Mouse (Mus musculus): ENCODE measurements at regions not wholly inside any gene's neighbourhood (a gene's known extent, or its start where the extent isn't known, plus 50 kb on each side); places are given as distances from the start of the nearest gene placed in this dataset.

GRCm38 (mm10) chr13:47892569-47892968 lies 368.5 kb upstream of the Id4 start:
- H3K4me1 ChIP-seq (ENCODE audit: control insufficient read depth in 1 of 2, insufficient read depth in 2 of 2): no peaks in the 10 kb centered on the region
- H3K27ac ChIP-seq (ENCODE audit: insufficient read depth, low read depth): no peak overlapping the region
- no peak overlapping the region for H3K4me2 ChIP-seq (ENCODE audit: insufficient read depth, low read depth, poor library complexity, severe bottlenecking)
- no peaks in the 10 kb centered on the region for H3K79me2 ChIP-seq (replicated peaks; ENCODE audit: control insufficient read depth, extremely low read depth, insufficient read depth, poor library complexity, severe bottlenecking)
- dilution Hi-C loops (cut with MboI; ENCODE audit: extremely low pct_ligation_motif_present, extremely low pct_unique_long_range_greater_than_20kb, low sequenced_read_pairs): no loop called here
- H3K9ac ChIP-seq (ENCODE audit: insufficient read depth, low read depth): no peak overlapping the region
- no peaks in the 10 kb centered on the region for H3K36me3 ChIP-seq (replicated peaks in 1 of 2; ENCODE audit: control insufficient read depth in 1 of 2, insufficient read depth in 1 of 2, low read length in 1 of 2)
- no peak for DNase-seq (ENCODE audit: extremely low read depth)
- TF ChIP-seq CHD1 (IDR thresholded peaks at IDR 0.05; ENCODE audit: low read depth, low read length): no peak
- no peak for TF ChIP-seq TCF12 (IDR thresholded peaks at IDR 0.05; ENCODE audit: low read depth, low read length)
- TF ChIP-seq E2F4 (IDR thresholded peaks at IDR 0.05; ENCODE audit: insufficient replicate concordance, low read depth, low read length): no peak
- no peak for TF ChIP-seq CHD2 (IDR thresholded peaks at IDR 0.05; ENCODE audit: low read length)
- TF ChIP-seq MXI1 (IDR thresholded peaks at IDR 0.05; ENCODE audit: low read depth, low read length): no peak
- no peak for TF ChIP-seq MAZ (IDR thresholded peaks at IDR 0.05; ENCODE audit: low read depth, low read length)
- TF ChIP-seq NELFE (IDR thresholded peaks at IDR 0.05; ENCODE audit: low read depth, low read length): no peak
- no peak for TF ChIP-seq BHLHE40 (IDR thresholded peaks at IDR 0.05; ENCODE audit: low read depth, low read length)
- TF ChIP-seq MAFK (IDR thresholded peaks at IDR 0.05; ENCODE audit: insufficient replicate concordance, low read length): no peak
- H3K9me3 ChIP-seq (replicated peaks; ENCODE audit: low read length): peaks cover 64% of the 10 kb centered on the region
- H3K27me3 ChIP-seq (replicated peaks): no peaks in the 10 kb centered on the region
- H3K4me3 ChIP-seq (replicated peaks in 1 of 3; ENCODE audit: low read depth in 2 of 3, low read length in 2 of 3, poor library complexity in 1 of 3): no peak overlapping the region
- in situ Hi-C loops (cut with MboI; ENCODE audit: low pct_ligation_motif_present, low pct_unique_long_range_greater_than_20kb, low sequenced_read_pairs): no loop called here

DNA sequence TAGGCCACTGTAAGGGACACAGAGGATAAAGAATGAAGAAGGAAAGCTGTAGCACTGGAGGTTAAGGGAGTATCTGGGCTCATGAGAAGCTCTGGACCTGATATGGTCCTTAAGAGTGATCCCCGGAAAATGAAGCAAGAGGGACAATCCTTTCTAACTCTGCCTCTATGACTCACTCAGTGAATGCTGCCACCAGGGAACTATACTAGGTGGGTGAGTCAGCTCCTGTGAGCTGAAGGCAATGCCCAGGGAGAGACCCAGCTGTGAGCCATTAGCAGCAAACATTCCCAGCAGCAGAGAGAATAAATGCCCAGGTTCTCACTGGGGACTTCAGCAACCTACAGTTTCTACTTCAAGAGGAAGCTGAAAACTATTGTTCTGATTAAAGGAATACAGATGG lies 366.7 kb upstream of the Id4 start:
- dilution Hi-C loops (cut with MboI; ENCODE audit: extremely low pct_ligation_motif_present, extremely low pct_unique_long_range_greater_than_20kb, low sequenced_read_pairs): no loop called here
- TF ChIP-seq SMC3 (IDR thresholded peaks at IDR 0.05; ENCODE audit: low read depth, low read length) (no peak), JUN (IDR thresholded peaks at IDR 0.05; ENCODE audit: insufficient read depth, low read depth, low read length) (no peak), HCFC1 (IDR thresholded peaks at IDR 0.05; ENCODE audit: low read depth, low read length) (no peak)
- no peak overlapping the region for H3K9ac ChIP-seq (ENCODE audit: insufficient read depth, low read depth)
- no peaks in the 10 kb centered on the region for H3K4me1 ChIP-seq (ENCODE audit: control insufficient read depth in 1 of 2, insufficient read depth in 2 of 2)
- no peak overlapping the region for H3K4me2 ChIP-seq (ENCODE audit: insufficient read depth, low read depth, poor library complexity, severe bottlenecking)
- no peaks in the 10 kb centered on the region for H3K36me3 ChIP-seq (replicated peaks in 1 of 2; ENCODE audit: control insufficient read depth in 1 of 2, insufficient read depth in 1 of 2, low read length in 1 of 2)
- DNase-seq (ENCODE audit: extremely low read depth): no peak
- no peaks in the 10 kb centered on the region for H3K27me3 ChIP-seq (replicated peaks)
- H3K9me3 ChIP-seq (replicated peaks; ENCODE audit: low read length): peaks cover 68% of the 10 kb centered on the region
- no peaks in the 10 kb centered on the region for H3K79me2 ChIP-seq (replicated peaks; ENCODE audit: control insufficient read depth, extremely low read depth, insufficient read depth, poor library complexity, severe bottlenecking)
- no peak overlapping the region for H3K4me3 ChIP-seq (replicated peaks in 1 of 3; ENCODE audit: low read depth in 2 of 3, low read length in 2 of 3, poor library complexity in 1 of 3)
- in situ Hi-C loops (cut with MboI; ENCODE audit: low pct_ligation_motif_present, low pct_unique_long_range_greater_than_20kb, low sequenced_read_pairs): no loop called here
- no peak overlapping the region for H3K27ac ChIP-seq (ENCODE audit: insufficient read depth, low read depth)

GRCm38 (mm10) chr13:47895256-47895655 lies 365.8 kb upstream of the Id4 start:
- in situ Hi-C loops (cut with MboI; ENCODE audit: low pct_ligation_motif_present, low pct_unique_long_range_greater_than_20kb, low sequenced_read_pairs): no loop called here
- H3K9me3 ChIP-seq (replicated peaks; ENCODE audit: low read length): peaks cover 65% of the 10 kb centered on the region
- H3K9ac ChIP-seq (ENCODE audit: insufficient read depth, low read depth): no peak overlapping the region
- no peak overlapping the region for H3K4me2 ChIP-seq (ENCODE audit: insufficient read depth, low read depth, poor library complexity, severe bottlenecking)
- no peak overlapping the region for H3K27ac ChIP-seq (ENCODE audit: insufficient read depth, low read depth)
- no peaks in the 10 kb centered on the region for H3K79me2 ChIP-seq (replicated peaks; ENCODE audit: control insufficient read depth, extremely low read depth, insufficient read depth, poor library complexity, severe bottlenecking)
- H3K4me1 ChIP-seq (ENCODE audit: control insufficient read depth in 1 of 2, insufficient read depth in 2 of 2): no peaks in the 10 kb centered on the region
- TF ChIP-seq USF2 (conservative IDR thresholded peaks at IDR 0.05; ENCODE audit: low read depth, low read length) (no peak), ETS1 (conservative IDR thresholded peaks at IDR 0.05; ENCODE audit: low read depth, low read length) (no peak), JUND (conservative IDR thresholded peaks at IDR 0.05; ENCODE audit: low read depth, low read length) (no peak), POLR2AphosphoS2 (IDR thresholded peaks at IDR 0.05; ENCODE audit: low read depth, low read length) (no peak), CHD1 (IDR thresholded peaks at IDR 0.05; ENCODE audit: low read depth, low read length) (no peak), POLR2A (IDR thresholded peaks at IDR 0.05; ENCODE audit: low read depth, low read length) (no peak), PAX5 (IDR thresholded peaks at IDR 0.05; ENCODE audit: low read length) (no peak), ZC3H11A (IDR thresholded peaks at IDR 0.05; ENCODE audit: low read depth, low read length) (no peak), SMC3 (IDR thresholded peaks at IDR 0.05; ENCODE audit: low read depth, low read length) (no peak)
- no peaks in the 10 kb centered on the region for H3K27me3 ChIP-seq (replicated peaks)
- dilution Hi-C loops (cut with MboI; ENCODE audit: extremely low pct_ligation_motif_present, extremely low pct_unique_long_range_greater_than_20kb, low sequenced_read_pairs): no loop called here
- H3K36me3 ChIP-seq (replicated peaks in 1 of 2; ENCODE audit: control insufficient read depth in 1 of 2, insufficient read depth in 1 of 2, low read length in 1 of 2): no peaks in the 10 kb centered on the region
- no peak overlapping the region for H3K4me3 ChIP-seq (replicated peaks in 1 of 3; ENCODE audit: low read depth in 2 of 3, low read length in 2 of 3, poor library complexity in 1 of 3)
- DNase-seq (ENCODE audit: extremely low read depth): no peak
